Mouse (Mus musculus): ENCODE measurements around the gene Zfp92.

DNA sequence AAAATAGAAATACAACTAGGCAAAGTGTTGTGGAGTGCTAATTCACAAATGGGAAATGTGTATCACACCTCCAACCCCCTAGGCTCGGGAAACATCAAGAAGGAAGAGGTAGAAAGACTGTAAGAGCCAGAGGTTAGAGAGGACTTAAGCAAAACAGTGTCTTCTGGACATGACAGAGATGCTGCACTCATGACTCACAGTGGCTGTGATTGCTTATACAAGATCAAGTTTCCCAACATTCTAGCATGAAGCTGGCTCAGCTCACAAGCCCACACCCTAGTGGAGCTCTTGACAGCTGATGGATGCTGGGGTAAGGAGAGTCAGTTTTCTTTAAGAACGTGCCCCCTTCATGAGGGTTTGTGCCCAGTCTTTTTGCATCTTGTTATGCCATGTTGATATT is 30.5 kb downstream of the Zfp92 start:
- TF ChIP-seq POLR2A (IDR thresholded peaks at IDR 0.05; ENCODE audit: insufficient read length, low read depth), result no peak
- peak in 2 of 3 experiments; percentile 2 to 36 for TF ChIP-seq MYOG (IDR thresholded peaks at IDR 0.05; ENCODE audit: control insufficient read depth in 1 of 3, insufficient read depth in 1 of 3, insufficient read length in 2 of 3, low read depth in 2 of 3)
- TF ChIP-seq E2F4 (IDR thresholded peaks at IDR 0.05; ENCODE audit: insufficient read depth), result no peak

Data from myocyte (in vitro differentiated cells).